Mouse (Mus musculus) liver, embryonic 14.5 days (tissue): ENCODE data around the gene Tmem51. TPM values are rescaled to one million over a fixed set of nuclear protein-coding genes. Genes with fewer than 3 reads are reported as not detected.

Source experiments
- ATAC-seq: fragments of 200-750 bp; cut with Nextera tagmentation; 2 replicates; pipeline ENCODE4 v1.8.0; 2017; ENCODE audit warnings: moderate number of reproducible peaks, mild to moderate bottlenecking, moderate library complexity; ENCODE audit not compliant: insufficient read depth
- DNase-seq, 3 experiments: peaks; one replicate each; pipeline ENCODE4 v3.0.0-alpha.2; 2012 to 2013; ENCODE audit warnings: low read depth in 3 of 3, low spot score in 3 of 3
- H3K27ac ChIP-seq: fragments of 300-500 bp; sonication (generic); 2 replicates; pipeline ENCODE4 v1.5.1; 2014; ENCODE audit warnings: moderate library complexity, mild to moderate bottlenecking, control low read depth, inconsistent platforms
- H3K27me3 ChIP-seq: fragments of 300-500 bp; sonication (generic); 2 replicates; pipeline ENCODE4 v1.6.1; 2014; ENCODE audit warnings: mild to moderate bottlenecking, low read length, moderate library complexity; ENCODE audit not compliant: control insufficient read depth, insufficient read depth
- H3K36me3 ChIP-seq: fragments of 300-500 bp; sonication (generic); replicated peaks from 2 replicates; pipeline ENCODE4 v1.6.1; 2014; ENCODE audit warnings: low read depth; ENCODE audit not compliant: control insufficient read depth, insufficient read depth
- H3K4me1 ChIP-seq, 2 experiments: fragments of 200-500 bp in 1 of 2; fragments of 300-500 bp in 1 of 2; sonication (generic) in 1 of 2; replicated peaks; 2 replicates each; pipeline ENCODE4 v1.6.1; 2012 to 2014; ENCODE audit warnings: antibody characterized with exemption in 1 of 2, inconsistent platforms in 1 of 2, low read length in 1 of 2; ENCODE audit not compliant: control insufficient read depth in 2 of 2, insufficient read depth in 2 of 2
- H3K4me2 ChIP-seq: fragments of 300-500 bp; sonication (generic); 2 replicates; pipeline ENCODE4 v1.6.1; 2014; ENCODE audit warnings: low read depth, mild to moderate bottlenecking, control low read depth, moderate library complexity
- H3K4me3 ChIP-seq, 2 experiments: fragments of 200-500 bp in 1 of 2; fragments of 300-500 bp in 1 of 2; sonication (generic) in 1 of 2; 2 replicates each; pipeline ENCODE4 v1.5.1; 2012 to 2014; ENCODE audit warnings: low read depth in 2 of 2, low read length in 2 of 2, mild to moderate bottlenecking in 2 of 2, control low read depth in 1 of 2, inconsistent platforms in 1 of 2, moderate library complexity in 1 of 2; ENCODE audit not compliant: insufficient read depth in 1 of 2
- H3K9ac ChIP-seq: fragments of 300-500 bp; sonication (generic); replicated peaks from 2 replicates; pipeline ENCODE4 v1.6.1; 2014; ENCODE audit warnings: mild to moderate bottlenecking, control low read depth, moderate library complexity
- H3K9me3 ChIP-seq: fragments of 300-500 bp; sonication (generic); 2 replicates; pipeline ENCODE4 v1.6.1; 2016; ENCODE audit warnings: low read length, mixed read lengths; ENCODE audit not compliant: control insufficient read depth
- CTCF ChIP-seq: IDR thresholded peaks from 2 replicates; pipeline ENCODE4 v1.5.1; 2016; ENCODE audit warnings: antibody characterized with exemption, low read depth, control low read depth
- EP300 ChIP-seq: IDR thresholded peaks from 2 replicates; pipeline ENCODE4 v1.6.1; 2016; ENCODE audit warnings: antibody characterized with exemption, low read depth
- WGBS: fragments of 180-500 bp; shearing (Covaris S2); extraction: QIAGEN DNeasy Blood & Tissue Kit; methylation state at CpG from one replicate; pipeline ENCODE4 v1.1.7; 2014; ENCODE audit not compliant: insufficient replicate concordance; 5-methylcytosine and 5-hydroxymethylcytosine counted together
- polyA plus RNA-seq, 2 experiments: library from polyadenylated mRNA; depleted of rRNA in 1 of 2; stranded (reverse) in 1 of 2; unstranded in 1 of 2; fragments of >200 nt; fragmentation: Nextera tagmentation in 1 of 2; extraction: Ambion mirVana in 1 of 2; gene quantifications; 2 replicates each; pipeline versions ENCODE4 v1.2.1 to v1.2.3; 2012 to 2014

The Tmem51 gene
- polyA plus RNA-seq, 2 experiments, result 7.9 to 11.4 TPM

DNA sequence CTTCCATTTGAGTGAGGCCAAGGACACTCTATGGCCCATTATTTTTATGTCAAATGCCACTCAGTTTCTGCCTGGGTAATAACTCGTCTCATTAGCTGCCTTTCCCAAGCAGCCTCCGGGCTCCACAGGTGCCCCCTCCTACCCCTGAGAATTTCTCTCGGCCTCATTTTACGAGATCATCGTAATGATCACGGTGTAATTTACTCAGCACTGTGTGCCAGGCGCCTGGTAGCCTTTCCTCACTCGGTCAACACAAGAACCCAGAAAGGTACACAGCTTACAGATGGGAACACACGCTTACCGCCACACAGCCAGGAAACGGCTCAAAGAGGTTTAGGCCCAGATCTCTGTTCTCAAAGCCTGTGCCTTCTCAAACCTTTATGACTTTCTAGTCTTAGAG is 75.9 kb downstream of the Tmem51 start:
- H3K27ac ChIP-seq, result no peak overlapping the region
- no peak overlapping the region for H3K9ac ChIP-seq
- H3K27me3 ChIP-seq, result no peaks in the 10 kb centered on the region
- no peaks in the 10 kb centered on the region for H3K9me3 ChIP-seq
- no peak for ATAC-seq
- TF ChIP-seq EP300 (no peak), CTCF (no peak)
- DNase-seq, result no peak
- H3K4me1 ChIP-seq, result 0 out of 4 replicates have a peak, but pooled peaks cover 0 to 2% of the 10 kb centered on the region in 2 experiments
- 70% methylated on average over 11 of the region's 11 CpGs for WGBS
- H3K4me2 ChIP-seq, result no peak overlapping the region
- H3K36me3 ChIP-seq, result no peaks in the 10 kb centered on the region
- H3K4me3 ChIP-seq, result no peak overlapping the region

DNA sequence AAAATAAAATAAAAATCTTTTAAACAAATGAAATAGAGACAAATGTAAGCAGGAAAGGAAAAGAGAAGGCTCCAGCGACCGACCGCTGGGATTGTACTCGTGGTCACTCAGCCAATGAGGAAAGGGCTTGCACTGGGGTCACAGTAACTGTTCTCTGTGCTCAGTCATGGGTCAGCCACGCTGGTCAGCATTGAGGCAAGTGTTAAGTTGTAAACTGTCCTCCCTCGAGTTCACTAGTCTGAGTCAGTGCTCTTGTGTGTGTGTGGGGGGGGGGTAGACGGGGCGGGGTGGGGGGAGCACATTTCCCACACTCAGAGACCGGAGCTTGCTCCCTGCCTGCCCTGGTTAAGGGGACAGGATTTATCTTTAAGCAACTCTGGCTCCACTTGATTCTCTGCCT is 83.5 kb downstream of the Tmem51 start:
- no peaks in the 10 kb centered on the region for H3K9me3 ChIP-seq
- H3K9ac ChIP-seq, result no peak overlapping the region
- H3K4me2 ChIP-seq, result no peak overlapping the region
- H3K27ac ChIP-seq, result no peak overlapping the region
- no peak overlapping the region for H3K4me3 ChIP-seq
- H3K4me1 ChIP-seq, result peaks cover 0 to 8% of the 10 kb centered on the region in 2 experiments; a peak in 1 of 4 replicates
- ATAC-seq (no peak), DNase-seq (no peak)
- no peak for TF ChIP-seq EP300
- no peak for TF ChIP-seq CTCF
- H3K27me3 ChIP-seq, result no peaks in the 10 kb centered on the region
- H3K36me3 ChIP-seq, result no peaks in the 10 kb centered on the region
- 52% methylated on average over 9 of the region's 9 CpGs for WGBS

DNA sequence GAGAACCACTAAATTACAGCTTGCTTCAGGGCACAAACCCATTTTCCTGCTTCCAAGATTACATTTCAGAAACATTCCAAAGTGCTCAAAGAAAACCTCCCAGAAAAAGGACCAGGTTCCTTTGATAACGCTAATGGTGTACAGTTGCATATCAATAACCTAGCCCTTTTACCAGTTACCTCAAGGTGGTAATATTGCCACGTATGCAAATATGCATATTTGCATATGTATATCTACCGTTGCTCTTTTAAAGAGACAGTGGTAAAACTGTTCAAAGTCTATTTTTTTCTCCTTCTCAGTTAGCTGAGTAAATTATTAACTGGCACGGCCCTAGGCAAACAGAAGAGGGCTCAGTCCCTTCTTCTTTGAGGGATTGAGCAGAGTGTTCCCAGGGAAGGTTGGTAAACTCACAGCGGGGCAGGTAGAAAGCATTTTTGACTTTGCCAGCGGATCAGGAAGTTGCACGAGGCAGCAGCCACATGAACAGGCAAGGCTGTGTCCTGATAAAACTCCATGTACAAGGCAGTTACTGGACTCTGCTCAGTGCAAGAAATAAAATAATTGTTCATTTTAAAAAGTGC is 84.5 kb downstream of the Tmem51 start:
- 31% methylated on average over 7 of the region's 7 CpGs for WGBS

DNA sequence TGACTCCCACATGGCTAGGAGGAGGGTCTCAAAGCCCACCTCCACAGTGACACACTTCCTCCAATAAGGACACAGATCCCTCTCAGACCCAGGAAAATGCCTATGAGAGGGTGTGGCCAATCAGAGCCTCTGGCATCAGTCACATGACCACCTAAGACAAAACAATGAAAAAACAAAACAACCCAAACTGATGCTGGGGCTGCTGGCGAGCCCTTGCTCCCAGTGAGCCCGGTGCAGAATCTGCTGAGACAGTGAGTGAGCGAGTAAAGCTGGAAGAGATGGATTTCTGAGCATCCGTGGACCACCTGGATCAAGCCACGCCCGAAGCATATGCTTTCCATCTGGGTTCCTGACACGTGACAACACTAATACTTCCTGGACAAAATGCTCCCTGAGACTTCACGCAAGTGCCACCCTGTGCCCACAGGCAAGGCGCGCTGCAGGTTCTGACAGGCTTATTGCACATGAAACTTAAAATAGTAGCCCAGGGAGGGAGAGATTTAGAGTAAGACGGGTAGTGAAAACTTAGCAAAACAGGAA is 85.8 kb downstream of the Tmem51 start:
- Histone ChIP-seq H3K27ac (no peak overlapping the region), H3K4me1 (peaks cover 0 to 19% of the 10 kb centered on the region in 2 experiments; a peak in 2 of 4 replicates), H3K9ac (no peak overlapping the region), H3K27me3 (no peaks in the 10 kb centered on the region), H3K9me3 (no peaks in the 10 kb centered on the region), H3K4me2 (peak overlapping the region; percentile 41), H3K4me3 (peak overlapping the region in 1 of 2 experiments; percentile 28; a peak in 1 of 4 replicates), H3K36me3 (no peaks in the 10 kb centered on the region)
- DNase-seq (no peak), ATAC-seq (no peak)
- WGBS, result 19% methylated on average over 11 of the region's 11 CpGs
- no peak for TF ChIP-seq CTCF
- TF ChIP-seq EP300, result no peak

More for the DNA sequence above, 84.5 kb downstream of the Tmem51 start:
- Histone ChIP-seq H3K4me2 (peak overlapping the region; percentile 11; the same call in 1 of the 2 replicates), H3K9me3 (no peaks in the 10 kb centered on the region), H3K9ac (no peak overlapping the region), H3K4me3 (no peak overlapping the region), H3K4me1 (peaks cover 0 to 16% of the 10 kb centered on the region in 2 experiments; a peak in 2 of 4 replicates), H3K27ac (peak overlapping the region; percentile 28; the same call in 1 of the 2 replicates), H3K27me3 (no peaks in the 10 kb centered on the region), H3K36me3 (no peaks in the 10 kb centered on the region)
- no peak for TF ChIP-seq CTCF
- no peak for TF ChIP-seq EP300
- ATAC-seq (peak; percentile 34; the same call in 1 of the 2 replicates), DNase-seq (no peak)

DNA sequence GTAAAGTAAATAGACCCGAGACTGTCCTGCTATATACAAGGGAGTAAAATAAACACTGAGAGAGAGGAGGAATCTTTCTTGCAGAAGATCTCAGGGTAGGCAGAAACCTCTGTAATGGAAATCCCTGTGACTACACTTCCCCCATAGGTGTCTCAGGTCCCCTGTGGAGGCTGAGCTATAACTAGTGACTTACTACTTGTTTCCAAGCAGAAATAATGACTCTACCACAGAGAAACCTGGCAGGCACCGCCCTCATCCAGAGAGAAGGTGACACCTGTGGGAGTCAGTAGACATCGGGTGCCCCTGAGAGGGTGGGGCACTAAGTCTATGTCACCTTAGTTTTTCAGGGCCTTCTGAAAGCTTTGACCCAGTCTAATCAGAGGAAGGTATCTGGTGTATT is 87.2 kb downstream of the Tmem51 start:
- Histone ChIP-seq H3K4me3 (no peak overlapping the region), H3K36me3 (no peaks in the 10 kb centered on the region), H3K4me2 (no peak overlapping the region), H3K4me1 (peaks cover 0 to 19% of the 10 kb centered on the region in 2 experiments; a peak in 2 of 4 replicates), H3K9me3 (no peaks in the 10 kb centered on the region), H3K27me3 (no peaks in the 10 kb centered on the region), H3K27ac (no peak overlapping the region), H3K9ac (no peak overlapping the region)
- WGBS, result 54% methylated on average over 3 of the region's 3 CpGs
- TF ChIP-seq CTCF, result no peak
- TF ChIP-seq EP300, result no peak
- no peak for ATAC-seq
- no peak for DNase-seq
